Mouse (Mus musculus) stomach, postnatal 0 days (tissue): ENCODE results near the gene Chd3.

Experiments
- CTCF ChIP-seq: IDR thresholded peaks from 2 replicates; pipeline ENCODE4 v1.5.1; 2016; ENCODE audit warnings: antibody characterized with exemption, low read depth, mild to moderate bottlenecking, moderate library complexity
- EP300 ChIP-seq: optimal IDR thresholded peaks from 2 replicates; pipeline ENCODE3; 2016; ENCODE audit warnings: antibody characterized with exemption

GRCm38 (mm10) chr11:69404595-69405396 is 35.6 kb upstream of the Chd3 start:
- no peak for TF ChIP-seq EP300
- no peak for TF ChIP-seq CTCF
